In genomic region chr17:27821407-27822338, GRCm38 (mm10) we compare ENCODE assay signal across 8 mouse cellular contexts. TPM values are rescaled to one million over a fixed set of nuclear protein-coding genes. Genes with fewer than 3 reads are reported as not detected.
A peak's percentile ranks its signal among the peaks of the same experiment; 100 is the strongest.
DNase-seq lines count a peak whose midpoint lies in the region; ATAC-seq and TF ChIP-seq lines count a peak whose summit lies in the region.

No protein-coding gene starts in this region.

- TF ChIP-seq RAD21 in MEL (IDR thresholded peaks at IDR 0.05; ENCODE audit: low read depth, low read length): no peak

- ATAC-seq in erythroid progenitor cell, adult 5-6 weeks (replicated peaks; ENCODE audit: low FRiP score, poor library complexity, severe bottlenecking): peak; percentile 60
- no peak for ATAC-seq in intestine, postnatal 0 days
- ATAC-seq in lung, embryonic 16.5 days (ENCODE audit: low read depth): no peak

- no peak for TF ChIP-seq CTCF in heart, adult 2 months (IDR thresholded peaks at IDR 0.05)
- no peak for TF ChIP-seq CTCF in MEL (IDR thresholded peaks at IDR 0.05 in 2 of 3, conservative IDR thresholded peaks at IDR 0.05 in 1 of 3; ENCODE audit: control insufficient read depth in 1 of 3, insufficient read depth in 1 of 3, low read depth in 2 of 3, low read length in 3 of 3, poor library complexity in 1 of 3, severe bottlenecking in 1 of 3)
- TF ChIP-seq CTCF in intestine, postnatal 0 days (IDR thresholded peaks at IDR 0.05; ENCODE audit: low read depth): no peak

- H3K27ac ChIP-seq in heart, adult 2 months: peak overlapping the region; percentile 97
- H3K27ac ChIP-seq in MEL (ENCODE audit: control insufficient read depth, low read depth, low read length): peak overlapping the region; percentile 93
- peak overlapping the region; percentile 97 for H3K27ac ChIP-seq in intestine, postnatal 0 days (ENCODE audit: low read depth, low read length)
- peak overlapping the region; percentile 90 for H3K27ac ChIP-seq in lung, embryonic 16.5 days (ENCODE audit: low read length)

- peak overlapping the region; percentile 69; the same call in 1 of the 2 replicates for H3K4me3 ChIP-seq in heart, adult 2 months
- H3K4me3 ChIP-seq in MEL (ENCODE audit: control insufficient read depth in 1 of 2, insufficient read depth in 1 of 2, low read depth in 2 of 2, low read length in 2 of 2): peak overlapping the region; percentile 77 to 79
- no peak overlapping the region for H3K4me3 ChIP-seq in intestine, postnatal 0 days (ENCODE audit: low read depth, low read length)
- peak overlapping the region; percentile 100 for H3K4me3 ChIP-seq in lung, embryonic 16.5 days (ENCODE audit: low read length)

- no peaks in the 10 kb centered on the region; the same call in 1 of the 2 replicates for H3K36me3 ChIP-seq in heart, adult 2 months (ENCODE audit: control insufficient read depth, insufficient read depth, low read length)
- H3K36me3 ChIP-seq in MEL (ENCODE audit: control insufficient read depth in 1 of 2, insufficient read depth in 2 of 2, low read length in 2 of 2): peaks cover 0 to 27% of the 10 kb centered on the region in 2 experiments; a peak in 2 of 4 replicates
- no peaks in the 10 kb centered on the region for H3K36me3 ChIP-seq in intestine, postnatal 0 days (ENCODE audit: control insufficient read depth, insufficient read depth)
- H3K36me3 ChIP-seq in lung, embryonic 16.5 days (ENCODE audit: control insufficient read depth, insufficient read depth, low read length): no peaks in the 10 kb centered on the region

- H3K4me1 ChIP-seq in heart, adult 2 months (ENCODE audit: control insufficient read depth, insufficient read depth, low read length): peaks cover 16% of the 10 kb centered on the region
- peaks cover 9 to 19% of the 10 kb centered on the region in 2 experiments for H3K4me1 ChIP-seq in MEL (ENCODE audit: control insufficient read depth in 1 of 2, insufficient read depth in 2 of 2, low read length in 2 of 2)
- H3K4me1 ChIP-seq in intestine, postnatal 0 days (replicated peaks; ENCODE audit: control insufficient read depth, insufficient read depth, low read length): peaks cover 9% of the 10 kb centered on the region; the same call in 1 of the 2 replicates
- peaks cover 18% of the 10 kb centered on the region for H3K4me1 ChIP-seq in lung, embryonic 16.5 days (replicated peaks; ENCODE audit: control insufficient read depth, insufficient read depth, low read length)

- H3K9ac ChIP-seq in heart, adult 2 months (ENCODE audit: low read depth, low read length): no peak overlapping the region
- peak overlapping the region; percentile 81 for H3K9ac ChIP-seq in MEL (ENCODE audit: control insufficient read depth, low read depth, low read length, poor library complexity, severe bottlenecking)
- no peak overlapping the region for H3K9ac ChIP-seq in intestine, postnatal 0 days (ENCODE audit: low read depth, low read length)
- H3K9ac ChIP-seq in lung, embryonic 16.5 days (ENCODE audit: low read length): peak overlapping the region; percentile 82

- H3K27me3 ChIP-seq in heart, adult 2 months (ENCODE audit: control insufficient read depth, insufficient read depth, low read length): no peaks in the 10 kb centered on the region
- no peaks in the 10 kb centered on the region for H3K27me3 ChIP-seq in MEL (ENCODE audit: control insufficient read depth in 1 of 2, insufficient read depth in 2 of 2, low read length in 2 of 2)
- H3K27me3 ChIP-seq in intestine, postnatal 0 days (replicated peaks; ENCODE audit: control insufficient read depth, insufficient read depth, low read length): no peaks in the 10 kb centered on the region
- H3K27me3 ChIP-seq in lung, embryonic 16.5 days (ENCODE audit: control insufficient read depth, insufficient read depth, low read depth, low read length): no peaks in the 10 kb centered on the region

- WGBS in heart, adult 2 months: 63% methylated on average over 9 of the region's 9 CpGs
- 32% methylated on average over 9 of the region's 9 CpGs for WGBS in intestine, postnatal 0 days
- WGBS in lung, embryonic 16.5 days: 45% methylated on average over 9 of the region's 9 CpGs

- TF ChIP-seq EP300 in heart, adult 2 months (IDR thresholded peaks at IDR 0.05; ENCODE audit: insufficient read depth, low read depth, low read length): no peak
- TF ChIP-seq EP300 in MEL (IDR thresholded peaks at IDR 0.05; ENCODE audit: low read depth in 1 of 2, low read length in 2 of 2): peak; percentile 94 to 98

- H3K4me2 ChIP-seq in intestine, postnatal 0 days (replicated peaks; ENCODE audit: low read depth): peak overlapping the region; percentile 58
- H3K4me2 ChIP-seq in lung, embryonic 16.5 days (ENCODE audit: low read depth, low read length): peak overlapping the region; percentile 57

- intact Hi-C loops in heart, adult 2 months (cut with DNase I): loop anchor here (1.0 kb wide), 1 partner anchor 18 kb away; no protein-coding TSS in a partner anchor

- TF ChIP-seq POLR2A in heart, adult 2 months (IDR thresholded peaks at IDR 0.05; ENCODE audit: insufficient read depth, low read depth, low read length): no peak
- TF ChIP-seq POLR2A in MEL (IDR thresholded peaks at IDR 0.05; ENCODE audit: control insufficient read depth in 1 of 2, insufficient read depth in 1 of 2, low read depth in 1 of 2, low read length in 2 of 2, poor library complexity in 1 of 2): 0 out of 4 replicates have a peak, but pooled peaks of 1 of the 2 experiments have one; percentile 22

- H3K79me2 ChIP-seq in heart, adult 2 months (replicated peaks; ENCODE audit: control insufficient read depth, insufficient read depth, low read length): peaks cover 4% of the 10 kb centered on the region
- peaks cover 36% of the 10 kb centered on the region for H3K79me2 ChIP-seq in MEL (ENCODE audit: control insufficient read depth, insufficient read depth, low read length, poor library complexity)

- H3K9me3 ChIP-seq in MEL (replicated peaks; ENCODE audit: insufficient read depth, low read length): no peaks in the 10 kb centered on the region
- no peaks in the 10 kb centered on the region for H3K9me3 ChIP-seq in intestine, postnatal 0 days (ENCODE audit: control insufficient read depth)
- no peaks in the 10 kb centered on the region for H3K9me3 ChIP-seq in lung, embryonic 16.5 days (ENCODE audit: control insufficient read depth, low read length)

- DNase-seq in heart, adult 2 months: peak in 1 of 2 experiments; percentile 15
- DNase-seq in heart, adult 8-10 months (ENCODE audit: low spot score): no peak
- peak; percentile 89 for DNase-seq in MEL (ENCODE audit: low read depth, low spot score)
- peak; percentile 43 to 71 for DNase-seq in spleen, postnatal 36 days (ENCODE audit: low spot score in 2 of 2)
- DNase-seq in frontal cortex, postnatal 10 days (ENCODE audit: low spot score in 2 of 2): no peak

TF ChIP-seq in MEL, 35 proteins besides CTCF, POLR2A, EP300 and RAD21 (continues in another document):
- TF ChIP-seq USF1 (IDR thresholded peaks at IDR 0.05; ENCODE audit: low read depth, low read length): peak; percentile 35; the same call in 1 of the 2 replicates
- no peak for TF ChIP-seq ZKSCAN1 (IDR thresholded peaks at IDR 0.05; ENCODE audit: low read depth, low read length)
- peak; percentile 99 for TF ChIP-seq ETS1 (IDR thresholded peaks at IDR 0.05; ENCODE audit: low read depth, low read length)
- peak; percentile 26; the same call in 1 of the 2 replicates for TF ChIP-seq CHD2 (IDR thresholded peaks at IDR 0.05; ENCODE audit: low read length)
- no peak for TF ChIP-seq CHD1 (IDR thresholded peaks at IDR 0.05; ENCODE audit: low read depth, low read length)
- peak; percentile 63; the same call in 1 of the 2 replicates for TF ChIP-seq BHLHE40 (IDR thresholded peaks at IDR 0.05; ENCODE audit: borderline replicate concordance, low read depth, low read length)
- TF ChIP-seq GABPA (IDR thresholded peaks at IDR 0.05; ENCODE audit: low read depth, low read length): peak; percentile 78
- no peak; the same call in 1 of the 2 replicates for TF ChIP-seq KAT2A (conservative IDR thresholded peaks at IDR 0.05; ENCODE audit: low read depth, low read length)

RNA-seq across cellular contexts. Expression of gene D17Wsu92e, which starts 1.2 kb away (rescaled TPM):
- 100 to 1,000 TPM; 136 to 151 TPM for total RNA-seq in heart, adult 2 months (2021)
- polyA plus RNA-seq in heart, adult 2 months (2012; rRNA removed): 112 and 163 TPM in 2 replicates
- total RNA-seq in heart, adult 8-10 months (2022): 100 to 1,000 TPM; 150 to 171 (median 156) TPM
- 66.5 and 72.5 TPM in 2 replicates for total RNA-seq in MEL (2012; rRNA removed)
- polyA plus RNA-seq in MEL (2012; ENCODE audit: insufficient read depth in 1 of 2, insufficient read length in 2 of 2, low read depth in 1 of 2, low replicate concordance in 2 of 2, missing spikeins in 1 of 2): 100 to 1,000 TPM in 1 of 2 experiments, not detected in 1; 108 TPM
- 66.7 and 69.2 TPM in 2 replicates for total RNA-seq in erythroid progenitor cell, adult 5-6 weeks (2015; ENCODE audit: low replicate concordance)
- total RNA-seq in erythroid progenitor cell, adult 5-6 weeks (2017; ENCODE audit: low replicate concordance): 124 and 152 TPM in 2 replicates
- polyA plus RNA-seq in intestine, postnatal 0 days (2015; fragmentation: Nextera tagmentation; extraction: Ambion mirVana): 27.4 and 29.5 TPM in 2 replicates
- polyA plus RNA-seq in lung, embryonic 16.5 days (2015; fragmentation: Nextera tagmentation; extraction: Ambion mirVana): 14.6 and 16.9 TPM in 2 replicates

RNA-seq across cellular contexts. Expression of gene Snrpc, which starts 16.3 kb away (rescaled TPM):
- total RNA-seq in heart, adult 2 months (2021): 10 to 100 TPM; 44.5 to 55.2 TPM
- 43.4 and 52.4 TPM in 2 replicates for polyA plus RNA-seq in heart, adult 2 months (2012; rRNA removed)
- 10 to 100 TPM; 39.9 to 48.3 (median 47.0) TPM for total RNA-seq in heart, adult 8-10 months (2022)
- total RNA-seq in MEL (2012; rRNA removed): 217 and 219 TPM in 2 replicates
- 100 to 1,000 TPM in 1 of 2 experiments, not detected in 1; 227 TPM for polyA plus RNA-seq in MEL (2012; ENCODE audit: insufficient read depth in 1 of 2, insufficient read length in 2 of 2, low read depth in 1 of 2, low replicate concordance in 2 of 2, missing spikeins in 1 of 2)
- 69.2 and 80.1 TPM in 2 replicates for total RNA-seq in erythroid progenitor cell, adult 5-6 weeks (2015; ENCODE audit: low replicate concordance)
- total RNA-seq in erythroid progenitor cell, adult 5-6 weeks (2017; ENCODE audit: low replicate concordance): 29.2 and 44.5 TPM in 2 replicates
- 156 and 160 TPM in 2 replicates for polyA plus RNA-seq in intestine, postnatal 0 days (2015; fragmentation: Nextera tagmentation; extraction: Ambion mirVana)
- polyA plus RNA-seq in lung, embryonic 16.5 days (2015; fragmentation: Nextera tagmentation; extraction: Ambion mirVana): 296 and 313 TPM in 2 replicates

RNA-seq across cellular contexts. Expression of gene Uhrf1bp1, which starts 34.6 kb away (rescaled TPM):
- total RNA-seq in heart, adult 2 months (2021): 10 to 100 TPM; 14.7 to 19.4 TPM
- 5.3 and 10.1 TPM in 2 replicates for polyA plus RNA-seq in heart, adult 2 months (2012; rRNA removed)
- total RNA-seq in heart, adult 8-10 months (2022): 10 to 100 TPM; 15.6 to 19.5 (median 17.7) TPM
- total RNA-seq in MEL (2012; rRNA removed): 23.1 and 25.9 TPM in 2 replicates
- polyA plus RNA-seq in MEL (2012; ENCODE audit: insufficient read depth in 1 of 2, insufficient read length in 2 of 2, low read depth in 1 of 2, low replicate concordance in 2 of 2, missing spikeins in 1 of 2): 10 to 100 TPM in 1 of 2 experiments, not detected in 1; 43.6 TPM
- total RNA-seq in erythroid progenitor cell, adult 5-6 weeks (2015; ENCODE audit: low replicate concordance): 2.9 and 11.2 TPM in 2 replicates
- total RNA-seq in erythroid progenitor cell, adult 5-6 weeks (2017; ENCODE audit: low replicate concordance): 4.2 and 6.0 TPM in 2 replicates
- 1.4 and 1.6 TPM in 2 replicates for polyA plus RNA-seq in intestine, postnatal 0 days (2015; fragmentation: Nextera tagmentation; extraction: Ambion mirVana)
- polyA plus RNA-seq in lung, embryonic 16.5 days (2015; fragmentation: Nextera tagmentation; extraction: Ambion mirVana): 3.7 and 4.6 TPM in 2 replicates

Comparison
In these comparisons a context has a peak if more than half of its experiments do, and no peak if none do; other contexts are left out.
1. DNase-seq: peak in MEL (single experiment) and spleen, postnatal 36 days (2 of 2); none in heart, adult 8-10 months (single experiment) and frontal cortex, postnatal 10 days (0 of 2).
2. H3K9ac ChIP-seq: peak in MEL (single experiment) and lung, embryonic 16.5 days (single experiment); none in heart, adult 2 months (single experiment) and intestine, postnatal 0 days (single experiment).
3. Peak in every context shown above with its lines, with median percentiles within 50 percentile points of each other: H3K27ac ChIP-seq.